Comparison of ENCODE assay signal across 7 mouse cellular contexts in the genomic region with DNA sequence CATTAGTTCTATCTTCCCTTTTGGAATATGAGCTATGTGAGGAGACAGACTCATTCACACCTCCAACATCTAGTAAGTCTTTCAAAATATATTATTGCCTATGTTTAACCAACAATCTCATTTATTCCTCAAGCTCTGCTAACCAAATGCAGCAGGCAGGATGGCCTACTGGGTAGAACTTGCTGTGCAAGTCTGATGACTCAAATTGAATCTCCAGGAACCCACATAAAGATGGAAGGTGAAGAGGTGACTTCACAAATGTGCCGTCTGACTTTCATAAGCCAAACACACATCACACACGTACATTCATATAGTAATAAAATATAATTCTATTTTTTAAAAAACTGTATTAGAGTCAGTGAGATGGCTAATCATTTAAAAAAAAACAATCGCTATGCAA. TPM values are rescaled to one million over a fixed set of nuclear protein-coding genes. Genes with fewer than 3 reads are reported as not detected.
DNase-seq lines count a peak whose midpoint lies in the region; ATAC-seq and TF ChIP-seq lines count a peak whose summit lies in the region.

No protein-coding gene starts in this region.

- H3K27ac ChIP-seq in forebrain, embryonic 13.5 days: no peak overlapping the region
- H3K27ac ChIP-seq in limb, embryonic 12.5 days: 0 out of 2 replicates have a peak overlapping the region, but pooled peaks have one; percentile 54
- peak overlapping the region; percentile 96 for H3K27ac ChIP-seq in small intestine, adult 2 months (ENCODE audit: insufficient read depth, low read depth, low read length)

- H3K9ac ChIP-seq in forebrain, embryonic 13.5 days: peak overlapping the region; percentile 68
- H3K9ac ChIP-seq in limb, embryonic 12.5 days (replicated peaks): no peak overlapping the region

- WGBS in lung, adult 2 months: 72% methylated on average over 3 of the region's 3 CpGs
- WGBS in forebrain, embryonic 13.5 days: 75% methylated on average over 3 of the region's 3 CpGs
- WGBS in limb, embryonic 12.5 days: 69% methylated on average over 3 of the region's 3 CpGs
- 69% methylated on average over 3 of the region's 3 CpGs for WGBS in small intestine, adult 2 months

- ATAC-seq in forebrain, embryonic 13.5 days: no peak
- no peak for ATAC-seq in limb, embryonic 12.5 days (ENCODE audit: insufficient number of reproducible peaks, insufficient read depth, low FRiP score, low TSS enrichment, low read depth)

- peaks cover 5% of the 10 kb centered on the region; the same call in 1 of the 2 replicates for H3K36me3 ChIP-seq in forebrain, embryonic 13.5 days (ENCODE audit: poor library complexity, severe bottlenecking)
- H3K36me3 ChIP-seq in limb, embryonic 12.5 days: 0 out of 2 replicates have a peak, but pooled peaks cover 5% of the 10 kb centered on the region
- peaks cover 4% of the 10 kb centered on the region; the same call in 1 of the 2 replicates for H3K36me3 ChIP-seq in small intestine, adult 2 months (ENCODE audit: control insufficient read depth, insufficient read depth, low read length)

- peaks cover 6% of the 10 kb centered on the region for H3K4me1 ChIP-seq in lung, adult 2 months (ENCODE audit: control insufficient read depth, insufficient read depth, low read length)
- H3K4me1 ChIP-seq in forebrain, embryonic 13.5 days: peaks cover 16% of the 10 kb centered on the region
- peaks cover 9% of the 10 kb centered on the region for H3K4me1 ChIP-seq in limb, embryonic 12.5 days (replicated peaks)
- peaks cover 5% of the 10 kb centered on the region; the same call in 1 of the 2 replicates for H3K4me1 ChIP-seq in small intestine, adult 2 months (ENCODE audit: control insufficient read depth, insufficient read depth, insufficient read length, low read length)

- H3K9me3 ChIP-seq in forebrain, embryonic 13.5 days (replicated peaks): no peaks in the 10 kb centered on the region
- H3K9me3 ChIP-seq in limb, embryonic 12.5 days: no peaks in the 10 kb centered on the region

- no peak for DNase-seq in lung, adult 2 months
- no peak for DNase-seq in lung, postnatal 10 days
- no peak for DNase-seq in frontal cortex, postnatal 25 days (ENCODE audit: low spot score in 2 of 2)
- no peak for DNase-seq in urinary bladder, adult 18-20 months (ENCODE audit: low spot score in 2 of 2)

- TF ChIP-seq POLR2A in lung, adult 2 months (IDR thresholded peaks at IDR 0.05; ENCODE audit: borderline replicate concordance, extremely low read depth, low read depth, low read length): no peak
- no peak for TF ChIP-seq POLR2A in small intestine, adult 2 months (IDR thresholded peaks at IDR 0.05; ENCODE audit: low read depth, low read length)

- no peak for TF ChIP-seq CTCF in lung, adult 2 months (IDR thresholded peaks at IDR 0.05; ENCODE audit: insufficient read depth, low read length)
- no peak for TF ChIP-seq CTCF in small intestine, adult 2 months (IDR thresholded peaks at IDR 0.05; ENCODE audit: extremely low read depth, insufficient read length, insufficient replicate concordance, low read depth, low read length)

- peak overlapping the region; percentile 83 for H3K4me2 ChIP-seq in forebrain, embryonic 13.5 days
- H3K4me2 ChIP-seq in limb, embryonic 12.5 days: peak overlapping the region; percentile 71

- H3K27me3 ChIP-seq in forebrain, embryonic 13.5 days: peaks cover 9% of the 10 kb centered on the region; the same call in 1 of the 2 replicates
- no peaks in the 10 kb centered on the region for H3K27me3 ChIP-seq in limb, embryonic 12.5 days
- no peaks in the 10 kb centered on the region for H3K27me3 ChIP-seq in small intestine, adult 2 months (ENCODE audit: control insufficient read depth, insufficient read depth, low read length)

- H3K4me3 ChIP-seq in lung, adult 2 months (replicated peaks; ENCODE audit: extremely low read depth, low read depth, low read length): peak overlapping the region; percentile 69
- H3K4me3 ChIP-seq in forebrain, embryonic 13.5 days: peak overlapping the region; percentile 83
- peak overlapping the region; percentile 87; the same call in 1 of the 2 replicates for H3K4me3 ChIP-seq in limb, embryonic 12.5 days (replicated peaks)
- no peak overlapping the region for H3K4me3 ChIP-seq in small intestine, adult 2 months (ENCODE audit: low read depth, low read length)

RNA-seq across cellular contexts. Expression of gene Coq10b, which starts 0.9 kb away (rescaled TPM):
- 8.7 and 11.2 TPM in 2 replicates for polyA plus RNA-seq in lung, adult 2 months (2012; rRNA removed)
- 35.0 and 36.6 TPM in 2 replicates for polyA plus RNA-seq in forebrain, embryonic 13.5 days (2015; fragmentation: Nextera tagmentation; extraction: Ambion mirVana)
- polyA plus RNA-seq in limb, embryonic 12.5 days (2016; fragmentation: Nextera tagmentation; extraction: Ambion mirVana): 21.4 and 22.3 TPM in 2 replicates
- polyA plus RNA-seq in small intestine, adult 2 months (2012; rRNA removed): 2.7 and 6.6 TPM in 2 replicates

RNA-seq across cellular contexts. Expression of gene Sf3b1, which starts 24.4 kb away (rescaled TPM):
- polyA plus RNA-seq in lung, adult 2 months (2012; rRNA removed): 27.3 and 50.8 TPM in 2 replicates
- 407 and 413 TPM in 2 replicates for polyA plus RNA-seq in forebrain, embryonic 13.5 days (2015; fragmentation: Nextera tagmentation; extraction: Ambion mirVana)
- polyA plus RNA-seq in limb, embryonic 12.5 days (2016; fragmentation: Nextera tagmentation; extraction: Ambion mirVana): 337 and 360 TPM in 2 replicates
- polyA plus RNA-seq in small intestine, adult 2 months (2012; rRNA removed): 5.5 and 13.2 TPM in 2 replicates

RNA-seq across cellular contexts. Expression of gene Hspe1, which starts 36.3 kb away (rescaled TPM):
- polyA plus RNA-seq in lung, adult 2 months (2012; rRNA removed): 10.8 and 13.1 TPM in 2 replicates
- 360 and 397 TPM in 2 replicates for polyA plus RNA-seq in forebrain, embryonic 13.5 days (2015; fragmentation: Nextera tagmentation; extraction: Ambion mirVana)
- 485 and 512 TPM in 2 replicates for polyA plus RNA-seq in limb, embryonic 12.5 days (2016; fragmentation: Nextera tagmentation; extraction: Ambion mirVana)
- 6.8 and 10.7 TPM in 2 replicates for polyA plus RNA-seq in small intestine, adult 2 months (2012; rRNA removed)

RNA-seq across cellular contexts. Expression of gene Hspd1, which starts 36.4 kb away (rescaled TPM):
- 12.2 and 19.2 TPM in 2 replicates for polyA plus RNA-seq in lung, adult 2 months (2012; rRNA removed)
- 333 and 363 TPM in 2 replicates for polyA plus RNA-seq in forebrain, embryonic 13.5 days (2015; fragmentation: Nextera tagmentation; extraction: Ambion mirVana)
- 378 and 384 TPM in 2 replicates for polyA plus RNA-seq in limb, embryonic 12.5 days (2016; fragmentation: Nextera tagmentation; extraction: Ambion mirVana)
- polyA plus RNA-seq in small intestine, adult 2 months (2012; rRNA removed): 3.5 and 6.1 TPM in 2 replicates

Comparison
In these comparisons a context has a peak if more than half of its experiments do, and no peak if none do; other contexts are left out.
1. RNA of gene Hspe1, which starts 36.3 kb away (polyA plus RNA-seq): 485 to 512 TPM in limb, embryonic 12.5 days and 360 to 397 TPM in forebrain, embryonic 13.5 days; 10.8 to 13.1 TPM in lung, adult 2 months and 6.8 to 10.7 TPM in small intestine, adult 2 months; every median in the first group is over 10 times any median in the second.